Mouse (Mus musculus): ENCODE results near the gene Slc27a3.

DNA sequence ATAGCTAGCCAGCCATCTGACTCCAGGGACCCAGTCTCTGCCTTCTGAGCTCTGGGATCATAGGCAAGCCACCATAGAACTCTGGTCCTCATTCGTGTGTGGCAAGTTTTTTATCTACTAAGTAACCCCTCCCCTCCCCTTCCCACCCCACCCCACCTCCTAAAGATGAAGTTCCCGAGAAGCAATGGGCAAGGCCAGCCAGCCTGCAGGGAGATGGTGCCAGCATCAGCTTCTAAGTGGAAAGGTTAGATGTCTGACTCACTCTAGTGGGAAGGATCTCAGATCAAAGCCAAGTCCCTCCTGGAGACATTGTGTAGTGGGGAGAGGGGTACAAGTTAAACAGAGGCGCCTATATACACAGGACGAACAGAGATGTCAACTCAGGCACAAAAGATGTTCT, 1.3 kb upstream of the Slc27a3 start:
- TF ChIP-seq POLR2A (IDR thresholded peaks at IDR 0.05; ENCODE audit: low read depth, low read length) (no peak), CTCF (IDR thresholded peaks at IDR 0.05; ENCODE audit: extremely low read depth, insufficient read length, insufficient replicate concordance, low read depth, low read length) (no peak)
